Mouse (Mus musculus) urinary bladder, postnatal 10 days (tissue): Measurements from ENCODE around the gene C1ra.
"Not testable (repeated sequence)": the region's sequence is repeated elsewhere in the genome, so short reads cannot be mapped to it uniquely, and the experiment has no call there.

Experiments
- DNase-seq: peaks from one replicate; pipeline ENCODE4 v3.0.0; 2022; ENCODE audit warnings: low spot score

C1ra gene

DNA sequence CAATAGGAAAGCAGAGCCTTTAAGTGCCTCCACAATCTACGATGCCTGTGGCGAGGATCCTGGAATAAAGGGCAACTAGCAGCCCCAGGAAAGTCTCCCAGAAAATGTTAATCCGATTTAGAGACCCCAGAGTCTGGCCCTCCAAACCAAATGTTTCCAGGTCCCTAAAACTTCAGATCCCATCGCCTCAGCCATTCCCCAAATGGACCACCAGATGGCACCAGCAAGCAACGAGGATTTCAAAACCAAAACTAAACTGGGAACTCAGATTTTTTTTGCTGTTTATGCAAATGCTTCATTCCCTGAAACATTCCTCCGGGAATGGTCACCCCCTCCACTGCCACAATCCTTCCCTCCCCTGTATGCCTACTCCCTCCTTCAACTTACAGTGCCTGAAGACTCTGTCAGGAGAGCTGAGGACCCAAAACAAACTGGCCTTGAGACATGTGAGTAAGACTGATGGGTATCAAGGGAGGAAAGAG is at the start of gene C1ra:
Gene C1ra, plus strand, starts transcription at position 51 of the 482 bp plus-strand sequence.
- DNase-seq = no peak

DNA sequence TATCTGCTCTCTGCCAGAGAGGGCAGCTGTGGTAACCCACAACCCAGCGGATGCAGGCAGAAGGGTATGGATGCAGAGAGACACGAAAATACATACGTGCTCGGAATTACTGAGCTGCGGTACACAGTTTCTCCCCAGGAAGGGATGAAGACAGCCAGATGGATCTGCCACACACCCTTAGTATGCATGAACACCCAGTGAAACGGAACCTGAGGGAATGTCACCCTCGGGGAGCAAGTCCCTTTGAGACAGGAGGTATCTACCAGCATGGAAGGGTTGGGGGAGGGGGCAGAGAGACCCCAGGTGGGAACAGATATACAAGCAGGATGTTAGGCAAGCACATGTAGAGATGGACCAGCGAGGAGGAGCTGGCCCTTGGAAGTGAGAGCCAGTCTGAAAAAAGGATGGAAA is 48.3 kb upstream of the C1ra start:
- DNase-seq = no peak

DNA sequence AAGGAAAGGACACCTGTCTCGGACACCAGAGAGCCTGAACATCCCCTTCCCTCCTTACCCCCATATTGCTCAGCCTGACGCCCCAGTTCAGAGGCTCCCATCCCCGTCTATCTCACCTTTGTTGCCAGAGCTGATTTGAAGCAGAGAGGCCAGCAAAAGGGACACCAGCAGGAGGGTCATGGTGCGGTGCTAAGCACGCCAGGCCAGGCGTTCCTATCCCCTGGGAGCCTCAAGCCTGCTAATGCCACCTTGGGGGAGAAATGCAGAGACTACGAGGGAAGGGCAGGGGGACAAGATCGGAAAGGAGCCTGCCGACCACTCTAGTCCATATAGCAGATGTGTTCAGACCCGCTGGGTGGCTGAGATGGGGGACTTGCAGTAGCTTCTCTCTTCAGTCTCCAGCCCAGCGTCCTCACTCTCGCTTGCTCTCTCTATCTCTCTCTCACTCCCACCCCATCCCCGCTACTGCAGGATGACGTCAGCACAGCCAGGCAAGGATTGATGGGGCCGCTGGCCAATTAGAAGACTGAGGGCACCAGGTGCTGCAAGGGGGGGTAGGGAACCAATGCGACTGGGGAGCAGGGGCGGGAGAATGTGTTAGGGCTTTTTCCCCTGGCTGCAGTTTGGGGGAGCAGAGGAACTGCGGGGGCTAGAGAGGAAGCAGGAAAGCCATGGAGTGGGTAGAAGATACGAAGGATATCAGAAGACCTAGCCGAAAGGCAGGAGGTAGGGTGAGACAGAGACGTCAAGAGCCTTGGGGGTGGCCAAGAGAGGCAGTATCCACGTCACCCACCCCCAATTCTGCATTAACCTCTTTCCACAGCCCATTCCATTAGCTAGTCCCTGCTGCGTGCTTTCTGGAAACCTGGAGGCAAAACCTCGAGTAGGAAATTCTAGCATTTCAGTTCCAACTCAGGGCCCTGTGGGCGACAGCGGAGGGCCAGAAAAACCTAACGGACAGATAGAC is 47.6 kb upstream of the C1ra start, which contains the start of gene Clstn3:
Gene Clstn3, minus strand, starts transcription at position 490 of the 967 bp plus-strand sequence.
- peak; percentile 29 for DNase-seq

GRCm38 (mm10) chr6:124465299-124465698 is 46.9 kb upstream of the C1ra start:
- DNase-seq = no peak

GRCm38 (mm10) chr6:124465729-124466128 is 46.5 kb upstream of the C1ra start:
- no peak for DNase-seq

- DNase-seq = no peak
Observed at GRCm38 (mm10) chr6:124471121-124471520, 41.1 kb upstream of the C1ra start.

DNA sequence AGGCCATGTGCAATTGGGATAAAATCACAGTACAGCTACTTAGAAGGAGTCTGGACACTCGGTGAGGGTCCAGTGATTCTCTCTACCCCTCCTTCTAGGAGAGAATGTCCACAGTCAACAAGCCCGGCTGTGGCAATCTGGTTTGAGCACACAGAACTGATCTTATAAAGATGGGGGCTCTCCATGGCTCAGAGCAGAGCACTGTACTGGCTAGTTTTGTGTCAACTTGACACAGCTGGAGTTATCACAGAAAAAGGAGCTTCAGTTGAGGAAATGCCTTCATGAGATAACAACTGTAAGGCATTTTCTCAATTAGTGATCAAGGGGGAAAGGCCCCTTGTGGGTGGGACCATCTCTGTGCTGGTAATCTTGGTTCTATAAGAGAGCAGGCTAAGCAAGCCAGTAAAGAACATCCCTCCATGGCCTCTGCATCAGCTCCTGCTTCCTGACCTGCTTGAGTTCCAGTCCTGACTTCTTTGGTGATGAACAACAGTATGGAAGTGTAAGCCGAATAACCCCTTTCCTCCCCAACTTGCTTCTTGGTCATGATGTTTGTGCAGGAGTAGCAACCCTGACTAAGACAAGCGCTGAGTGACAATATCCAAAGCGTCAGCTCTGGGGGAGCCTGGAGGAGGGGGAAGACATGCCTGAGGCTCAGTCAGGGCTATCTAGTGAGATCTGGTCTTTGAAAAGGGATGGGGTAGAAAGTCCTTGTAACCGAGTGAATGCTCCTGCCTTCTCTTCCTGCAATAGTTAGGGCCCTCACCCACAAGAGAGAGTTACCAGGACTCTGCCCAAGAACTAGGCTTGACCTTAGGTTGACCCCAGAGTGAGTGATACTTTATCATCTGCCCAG is 40.2 kb upstream of the C1ra start:
- DNase-seq = not testable (repeated sequence)

- DNase-seq = no peak
Observed at GRCm38 (mm10) chr6:124472801-124473200, 39.4 kb upstream of the C1ra start.

DNA sequence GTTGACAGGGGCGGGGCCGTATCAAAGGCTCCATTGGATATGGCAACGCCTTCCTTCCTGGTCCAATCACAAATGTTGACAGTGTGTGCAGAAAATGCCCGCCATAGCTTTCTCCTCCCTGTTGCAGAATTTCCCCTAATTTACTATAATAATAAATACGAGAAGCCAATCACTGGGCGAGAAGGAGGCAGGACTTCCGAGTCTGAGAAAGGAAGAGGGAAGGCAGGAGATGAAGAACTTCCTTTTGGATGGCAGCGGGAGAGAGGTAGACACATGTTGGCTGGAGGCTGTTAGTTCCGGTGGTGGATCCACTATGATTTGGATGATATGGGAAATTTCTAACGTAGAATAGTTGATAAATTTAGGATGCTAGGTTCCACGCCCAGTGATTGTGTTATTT is 37.6 kb upstream of the C1ra start:
- no peak for DNase-seq

GRCm38 (mm10) chr6:124475335-124476075 is 36.7 kb upstream of the C1ra start:
- DNase-seq = not testable (repeated sequence)

- DNase-seq = no peak
Observed at GRCm38 (mm10) chr6:124476216-124476615, 36.0 kb upstream of the C1ra start.

DNA sequence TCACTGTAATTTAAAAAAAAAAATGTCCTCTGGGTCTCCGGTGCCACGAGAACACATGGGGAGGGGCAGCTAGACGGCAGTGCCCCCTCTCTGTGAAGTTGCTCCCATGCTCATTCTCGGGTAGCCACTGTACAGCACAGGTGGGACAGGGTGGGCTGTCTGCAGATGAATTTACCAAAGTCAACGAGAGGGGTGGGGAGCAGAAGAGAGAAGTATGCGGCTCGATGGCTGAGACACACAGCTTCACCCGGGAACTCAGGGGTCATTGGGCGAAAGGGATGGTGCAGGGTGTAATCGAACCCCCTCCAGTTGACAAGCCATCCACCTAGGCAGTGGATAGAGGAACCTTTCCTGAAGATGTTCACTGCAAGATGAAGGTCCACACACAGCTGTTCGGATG is 35.4 kb upstream of the C1ra start:
- DNase-seq = no peak

GRCm38 (mm10) chr6:124477221-124477655 is 35.0 kb upstream of the C1ra start:
- no peak for DNase-seq

- DNase-seq = no peak
Observed at GRCm38 (mm10) chr6:124477922-124478651, 34.1 kb upstream of the C1ra start.

DNA sequence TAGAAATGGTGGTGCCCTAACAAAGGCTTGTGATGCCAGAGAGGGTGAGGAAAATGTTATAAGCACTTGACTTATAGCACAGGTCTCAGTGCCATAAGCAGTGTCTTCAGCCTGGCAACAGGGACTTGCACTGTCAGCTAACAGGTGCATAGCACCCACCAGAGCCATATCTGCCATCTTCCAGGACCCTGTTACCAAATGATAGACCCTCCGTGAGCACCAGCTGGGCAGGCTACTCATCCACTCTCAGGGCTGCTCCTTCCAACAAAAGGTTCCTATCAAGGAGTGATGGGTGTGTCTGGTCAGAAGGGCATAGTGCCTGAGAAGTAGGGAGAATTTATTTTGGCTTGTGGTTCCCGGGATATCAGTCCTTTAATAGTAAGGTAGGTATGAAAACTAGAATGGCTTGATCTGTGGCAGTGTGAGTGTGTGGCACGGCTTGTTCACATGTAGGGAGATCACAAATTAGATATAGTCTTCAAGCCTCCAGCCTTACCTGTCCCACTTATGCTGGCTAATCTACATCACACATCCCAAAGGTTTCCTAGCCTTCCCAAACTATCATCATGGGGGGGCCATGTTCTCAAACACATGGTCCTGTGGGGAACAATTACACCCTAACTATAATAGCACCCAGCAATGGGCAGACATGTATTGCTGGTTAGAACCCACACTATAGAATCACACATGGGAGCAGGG is 33.2 kb upstream of the C1ra start:
- no peak for DNase-seq

DNA sequence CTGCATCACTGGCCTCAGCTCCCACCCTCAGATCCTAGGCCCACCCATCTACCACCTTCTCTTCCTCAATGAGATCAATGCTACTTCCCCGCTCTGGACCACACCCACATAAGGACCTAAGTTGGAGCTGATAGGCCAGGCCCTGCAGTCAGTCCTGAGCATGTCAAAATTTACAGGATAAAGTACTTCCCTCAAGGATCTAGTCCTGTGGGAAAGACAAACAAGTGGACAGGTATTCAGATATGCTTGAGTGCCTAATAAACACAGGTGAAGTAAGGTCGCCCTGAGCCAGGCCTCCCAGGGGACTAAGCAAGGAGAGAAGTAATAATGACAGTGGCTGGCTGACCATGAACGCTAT is 32.7 kb upstream of the C1ra start:
- no peak for DNase-seq

DNA sequence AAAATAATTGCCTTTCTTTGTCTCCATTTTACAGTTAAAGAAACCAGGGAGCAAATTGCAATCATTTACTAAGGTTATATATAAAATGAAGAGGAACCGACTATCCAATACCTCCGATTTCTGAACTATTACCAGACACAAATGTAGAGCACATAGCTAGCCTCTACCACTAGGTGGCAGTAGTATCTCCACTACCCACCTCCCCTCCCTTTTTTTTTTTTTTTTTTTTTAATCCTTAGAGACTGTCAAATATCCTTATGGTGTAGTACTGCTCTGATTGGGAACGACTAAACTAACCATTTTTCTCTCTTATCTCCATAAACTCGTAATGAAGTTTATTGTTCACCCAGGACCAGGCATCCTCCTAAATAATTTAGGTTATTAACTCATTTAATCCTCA is 31.9 kb upstream of the C1ra start:
- no peak for DNase-seq

GRCm38 (mm10) chr6:124481571-124481970 is 30.6 kb upstream of the C1ra start:
- DNase-seq = no peak

- not testable (repeated sequence) for DNase-seq
Observed at GRCm38 (mm10) chr6:124483831-124484230, 28.4 kb upstream of the C1ra start.

GRCm38 (mm10) chr6:124484851-124485250 is 27.4 kb upstream of the C1ra start:
- DNase-seq = no peak
